Mouse (Mus musculus): Measurements from ENCODE around the gene Klhl12. TPM values are rescaled to one million over a fixed set of nuclear protein-coding genes. Genes with fewer than 3 reads are reported as not detected.

Gene Klhl12
- polyA plus RNA-seq, 1 experiment from 2014 or later, result 27.6 TPM

- H3K4me1 ChIP-seq, result 0 out of 2 replicates have a peak, but pooled peaks cover 5% of the 10 kb centered on the region
- no peaks in the 10 kb centered on the region for H3K27me3 ChIP-seq
- H3K4me3 ChIP-seq (replicated peaks), result no peak overlapping the region
- H3K9ac ChIP-seq, result no peak overlapping the region
- H3K9me3 ChIP-seq (replicated peaks), result no peaks in the 10 kb centered on the region
- H3K36me3 ChIP-seq, result no peaks in the 10 kb centered on the region
- H3K27ac ChIP-seq (replicated peaks), result no peak overlapping the region
- no peak for ATAC-seq (ENCODE audit: insufficient number of reproducible peaks, low FRiP score, low TSS enrichment, low read depth)
- WGBS, result 81% methylated on average over 4 of the region's 4 CpGs
- no peak overlapping the region for H3K4me2 ChIP-seq (replicated peaks)
These were observed 5.1 kb upstream of the Klhl12 start for GRCm38 (mm10) chr1:134450201-134450600.

- Histone ChIP-seq H3K9me3 (replicated peaks) (no peaks in the 10 kb centered on the region), H3K4me2 (replicated peaks) (no peak overlapping the region), H3K9ac (no peak overlapping the region), H3K4me3 (replicated peaks) (no peak overlapping the region), H3K27me3 (no peaks in the 10 kb centered on the region), H3K36me3 (no peaks in the 10 kb centered on the region), H3K27ac (replicated peaks) (no peak overlapping the region), H3K4me1 (peaks cover 6% of the 10 kb centered on the region)
- ATAC-seq (ENCODE audit: insufficient number of reproducible peaks, low FRiP score, low TSS enrichment, low read depth), result no peak
- WGBS, result 40% methylated on average over 3 of the region's 3 CpGs
These were observed 4.3 kb upstream of the Klhl12 start for GRCm38 (mm10) chr1:134450986-134451385.

- H3K4me1 ChIP-seq, result peaks cover 13% of the 10 kb centered on the region
- peak overlapping the region; percentile 97 for H3K4me3 ChIP-seq (replicated peaks)
- H3K36me3 ChIP-seq, result peaks cover 24% of the 10 kb centered on the region
- H3K4me2 ChIP-seq (replicated peaks), result peak overlapping the region; percentile 82
- 15% methylated on average over 5 of the region's 5 CpGs for WGBS
- H3K9me3 ChIP-seq (replicated peaks), result no peaks in the 10 kb centered on the region
- H3K9ac ChIP-seq, result peak overlapping the region; percentile 87
- no peak overlapping the region for H3K27ac ChIP-seq (replicated peaks)
- no peaks in the 10 kb centered on the region for H3K27me3 ChIP-seq
- no peak for ATAC-seq (ENCODE audit: insufficient number of reproducible peaks, low FRiP score, low TSS enrichment, low read depth)
These were observed 729 bp downstream of the Klhl12 start for GRCm38 (mm10) chr1:134456060-134456459.

GRCm38 (mm10) chr1:134458139-134458727, 2.9 kb downstream of the Klhl12 start:
- no peaks in the 10 kb centered on the region for H3K9me3 ChIP-seq (replicated peaks)
- no peak overlapping the region for H3K27ac ChIP-seq (replicated peaks)
- no peak overlapping the region for H3K9ac ChIP-seq
- H3K27me3 ChIP-seq, result no peaks in the 10 kb centered on the region
- no peak overlapping the region for H3K4me3 ChIP-seq (replicated peaks)
- WGBS, result 89% methylated on average over 7 of the region's 7 CpGs
- no peak overlapping the region for H3K4me2 ChIP-seq (replicated peaks)
- H3K4me1 ChIP-seq, result peaks cover 13% of the 10 kb centered on the region
- peaks cover 36% of the 10 kb centered on the region for H3K36me3 ChIP-seq
- ATAC-seq (ENCODE audit: insufficient number of reproducible peaks, low FRiP score, low TSS enrichment, low read depth), result no peak

- peaks cover 8% of the 10 kb centered on the region for H3K4me1 ChIP-seq
- H3K4me2 ChIP-seq (replicated peaks), result no peak overlapping the region
- H3K9me3 ChIP-seq (replicated peaks), result no peaks in the 10 kb centered on the region
- H3K9ac ChIP-seq, result no peak overlapping the region
- H3K4me3 ChIP-seq (replicated peaks), result no peak overlapping the region
- ATAC-seq (ENCODE audit: insufficient number of reproducible peaks, low FRiP score, low TSS enrichment, low read depth), result no peak
- no peak overlapping the region for H3K27ac ChIP-seq (replicated peaks)
- H3K36me3 ChIP-seq, result peaks cover 47% of the 10 kb centered on the region
- H3K27me3 ChIP-seq, result no peaks in the 10 kb centered on the region
- 88% methylated on average over 1 of the region's 1 CpGs for WGBS
These were observed 5.3 kb downstream of the Klhl12 start for GRCm38 (mm10) chr1:134460294-134461284.

- WGBS, result 89% methylated on average over 2 of the region's 2 CpGs
- H3K4me3 ChIP-seq (replicated peaks), result no peak overlapping the region
- peaks cover 54% of the 10 kb centered on the region for H3K36me3 ChIP-seq
- H3K27ac ChIP-seq (replicated peaks), result no peak overlapping the region
- H3K9ac ChIP-seq, result no peak overlapping the region
- no peak for ATAC-seq (ENCODE audit: insufficient number of reproducible peaks, low FRiP score, low TSS enrichment, low read depth)
- H3K27me3 ChIP-seq, result no peaks in the 10 kb centered on the region
- H3K4me1 ChIP-seq, result no peaks in the 10 kb centered on the region
- no peaks in the 10 kb centered on the region for H3K9me3 ChIP-seq (replicated peaks)
- H3K4me2 ChIP-seq (replicated peaks), result no peak overlapping the region
These were observed 29.3 kb downstream of the Klhl12 start for GRCm38 (mm10) chr1:134484623-134485022.

GRCm38 (mm10) chr1:134490903-134491801, 35.8 kb downstream of the Klhl12 start:
- H3K27me3 ChIP-seq, result no peaks in the 10 kb centered on the region
- no peak overlapping the region for H3K4me2 ChIP-seq (replicated peaks)
- peaks cover 42% of the 10 kb centered on the region for H3K36me3 ChIP-seq
- no peak overlapping the region for H3K27ac ChIP-seq (replicated peaks)
- H3K9me3 ChIP-seq (replicated peaks), result no peaks in the 10 kb centered on the region
- WGBS, result 90% methylated on average over 6 of the region's 6 CpGs
- H3K4me3 ChIP-seq (replicated peaks), result no peak overlapping the region
- no peak for ATAC-seq (ENCODE audit: insufficient number of reproducible peaks, low FRiP score, low TSS enrichment, low read depth)
- H3K9ac ChIP-seq, result no peak overlapping the region
- H3K4me1 ChIP-seq, result peaks cover 6% of the 10 kb centered on the region

- WGBS, result 74% methylated on average over 7 of the region's 7 CpGs
- H3K27ac ChIP-seq (replicated peaks), result no peak overlapping the region
- H3K9ac ChIP-seq, result no peak overlapping the region
- H3K9me3 ChIP-seq (replicated peaks), result no peaks in the 10 kb centered on the region
- H3K36me3 ChIP-seq, result peaks cover 38% of the 10 kb centered on the region
- peaks cover 6% of the 10 kb centered on the region for H3K4me1 ChIP-seq
- no peak for ATAC-seq (ENCODE audit: insufficient number of reproducible peaks, low FRiP score, low TSS enrichment, low read depth)
- H3K4me3 ChIP-seq (replicated peaks), result no peak overlapping the region
- H3K27me3 ChIP-seq, result no peaks in the 10 kb centered on the region
- H3K4me2 ChIP-seq (replicated peaks), result no peak overlapping the region
These were observed 36.9 kb downstream of the Klhl12 start for GRCm38 (mm10) chr1:134492276-134492675.

- H3K9me3 ChIP-seq (replicated peaks), result no peaks in the 10 kb centered on the region
- no peak overlapping the region for H3K4me3 ChIP-seq (replicated peaks)
- H3K27me3 ChIP-seq, result no peaks in the 10 kb centered on the region
- no peak overlapping the region for H3K27ac ChIP-seq (replicated peaks)
- peaks cover 6% of the 10 kb centered on the region for H3K4me1 ChIP-seq
- no peak overlapping the region for H3K4me2 ChIP-seq (replicated peaks)
- 81% methylated on average over 2 of the region's 2 CpGs for WGBS
- ATAC-seq (ENCODE audit: insufficient number of reproducible peaks, low FRiP score, low TSS enrichment, low read depth), result no peak
- H3K36me3 ChIP-seq, result peaks cover 27% of the 10 kb centered on the region
- no peak overlapping the region for H3K9ac ChIP-seq
These were observed 38.2 kb downstream of the Klhl12 start for GRCm38 (mm10) chr1:134493496-134493895.

GRCm38 (mm10) chr1:134493956-134494355, 38.6 kb downstream of the Klhl12 start:
- H3K9me3 ChIP-seq (replicated peaks), result no peaks in the 10 kb centered on the region
- H3K36me3 ChIP-seq, result peaks cover 22% of the 10 kb centered on the region
- H3K4me1 ChIP-seq, result peaks cover 6% of the 10 kb centered on the region
- 12% methylated on average over 5 of the region's 5 CpGs for WGBS
- no peaks in the 10 kb centered on the region for H3K27me3 ChIP-seq
- no peak for ATAC-seq (ENCODE audit: insufficient number of reproducible peaks, low FRiP score, low TSS enrichment, low read depth)
- H3K9ac ChIP-seq, result 0 out of 2 replicates have a peak overlapping the region, but pooled peaks have one; percentile 31
- H3K4me3 ChIP-seq (replicated peaks), result peak overlapping the region; percentile 80
- H3K4me2 ChIP-seq (replicated peaks), result peak overlapping the region; percentile 66
- peak overlapping the region; percentile 98 for H3K27ac ChIP-seq (replicated peaks)
